Mouse (Mus musculus): ENCODE measurements around the gene Sirt4. TPM values are rescaled to one million over a fixed set of nuclear protein-coding genes. Genes with fewer than 3 reads are reported as not detected.

Sirt4 gene
- polyA plus RNA-seq, 1 experiment = 22.2 TPM

DNA sequence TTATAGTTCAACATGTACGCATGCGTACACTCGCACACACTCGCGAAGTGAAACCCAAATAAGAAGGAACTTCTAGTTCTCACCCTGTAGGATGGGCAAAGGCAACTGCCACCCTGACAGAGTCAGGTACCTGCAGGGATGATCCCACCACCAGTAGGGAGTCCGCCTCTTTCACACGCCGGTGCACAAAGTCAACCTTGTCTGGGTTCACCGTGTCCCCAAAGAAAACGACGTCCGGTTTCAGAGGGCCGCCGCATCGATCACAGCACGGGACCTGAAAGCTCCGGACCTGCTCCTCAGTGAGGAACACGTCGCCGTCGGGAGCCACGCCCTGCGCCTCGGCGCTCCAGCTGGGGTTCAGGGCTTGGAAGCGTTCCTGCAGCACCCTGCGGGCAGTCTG lies 4.4 kb downstream of the Sirt4 start:
- H3K27ac ChIP-seq (ENCODE audit: insufficient read depth, low read length) = peak overlapping the region; percentile 90
- no peaks in the 10 kb centered on the region for H3K4me1 ChIP-seq (ENCODE audit: control insufficient read depth, insufficient read depth, low read length)
- H3K36me3 ChIP-seq (ENCODE audit: control insufficient read depth, insufficient read depth, low read length, poor library complexity, severe bottlenecking) = peaks cover 4% of the 10 kb centered on the region
- H3K9me3 ChIP-seq (replicated peaks; ENCODE audit: control insufficient read depth, insufficient read depth, low read length, poor library complexity, severe bottlenecking) = no peaks in the 10 kb centered on the region
- TF ChIP-seq POLR2A (IDR thresholded peaks at IDR 0.05; ENCODE audit: insufficient read depth, low read length) (no peak), CTCF (IDR thresholded peaks at IDR 0.05; ENCODE audit: low read depth, low read length) (no peak), EP300 (IDR thresholded peaks at IDR 0.05; ENCODE audit: insufficient read depth, low read depth, low read length) (0 out of 2 replicates have a peak, but pooled peaks have one; percentile 5)
- no peaks in the 10 kb centered on the region for H3K27me3 ChIP-seq (ENCODE audit: control insufficient read depth, insufficient read depth, low read length, poor library complexity, severe bottlenecking)
- H3K4me3 ChIP-seq (ENCODE audit: low read depth, low read length) = peak overlapping the region; percentile 54
- H3K9ac ChIP-seq (ENCODE audit: low read depth, poor library complexity, severe bottlenecking) = peak overlapping the region; percentile 56

DNA sequence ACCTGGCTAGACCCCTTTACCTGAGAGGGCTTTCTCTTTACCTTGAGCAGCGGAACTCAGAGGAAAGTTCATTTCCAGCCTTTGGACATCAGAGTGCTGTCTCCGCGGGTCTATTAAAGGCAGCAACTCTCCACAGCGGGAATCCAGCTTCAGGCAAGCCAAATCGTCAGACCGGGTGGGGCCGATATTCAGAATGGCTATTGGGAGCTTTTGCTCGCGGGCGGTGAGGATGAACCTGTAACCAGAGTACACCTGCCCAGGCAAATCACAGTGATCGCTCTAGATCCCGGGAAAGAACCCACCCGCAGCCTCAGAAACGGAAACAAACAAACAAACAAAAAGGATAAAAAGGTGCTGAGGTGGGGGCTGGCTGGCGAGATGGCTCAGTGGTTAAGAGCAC lies 5.0 kb downstream of the Sirt4 start:
- peak overlapping the region; percentile 90 for H3K27ac ChIP-seq (ENCODE audit: insufficient read depth, low read length)
- H3K27me3 ChIP-seq (ENCODE audit: control insufficient read depth, insufficient read depth, low read length, poor library complexity, severe bottlenecking) = no peaks in the 10 kb centered on the region
- peak overlapping the region; percentile 46 for H3K4me3 ChIP-seq (ENCODE audit: low read depth, low read length)

DNA sequence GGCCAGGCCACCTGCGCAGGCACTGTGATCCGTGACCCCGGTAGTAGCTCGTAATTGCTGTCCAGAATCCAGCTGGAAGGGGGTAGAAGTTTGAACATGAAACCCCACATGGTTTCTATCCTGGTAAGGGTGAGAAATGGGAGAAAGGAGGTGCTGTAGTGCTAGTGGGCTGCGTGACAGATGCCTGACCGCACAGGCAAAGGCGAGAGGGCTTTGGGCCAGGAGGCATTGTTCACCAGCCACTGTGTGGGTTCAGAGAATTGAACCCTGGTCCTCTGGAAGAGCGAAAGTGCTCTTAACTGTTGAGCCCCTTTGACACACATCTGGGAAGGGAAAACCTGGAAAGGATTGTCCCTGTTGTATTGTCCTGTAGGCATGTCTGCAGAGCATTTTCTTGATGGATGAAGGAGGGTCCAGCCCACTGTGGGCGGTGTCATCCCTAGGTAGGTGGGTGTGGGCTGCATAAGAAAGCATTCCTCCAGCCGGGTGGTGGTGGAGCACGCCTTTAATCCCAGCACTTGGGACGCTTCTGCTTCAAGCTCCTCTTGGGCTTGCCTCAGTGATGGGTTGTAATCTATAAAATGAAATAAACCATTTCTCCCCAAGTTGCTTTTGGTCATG lies 8.3 kb downstream of the Sirt4 start:
- H3K36me3 ChIP-seq (ENCODE audit: control insufficient read depth, insufficient read depth, low read length, poor library complexity, severe bottlenecking) = peaks cover 4% of the 10 kb centered on the region
- TF ChIP-seq EP300 (IDR thresholded peaks at IDR 0.05; ENCODE audit: insufficient read depth, low read depth, low read length) = peak; percentile 82
- no peak for TF ChIP-seq CTCF (IDR thresholded peaks at IDR 0.05; ENCODE audit: low read depth, low read length)
- TF ChIP-seq POLR2A (IDR thresholded peaks at IDR 0.05; ENCODE audit: insufficient read depth, low read length) = peak; percentile 30
- H3K27ac ChIP-seq (ENCODE audit: insufficient read depth, low read length) = peak overlapping the region; percentile 87
- peak overlapping the region; percentile 70 for H3K4me3 ChIP-seq (ENCODE audit: low read depth, low read length)
- no peaks in the 10 kb centered on the region for H3K9me3 ChIP-seq (replicated peaks; ENCODE audit: control insufficient read depth, insufficient read depth, low read length, poor library complexity, severe bottlenecking)
- H3K4me1 ChIP-seq (ENCODE audit: control insufficient read depth, insufficient read depth, low read length) = no peaks in the 10 kb centered on the region
- no peaks in the 10 kb centered on the region for H3K27me3 ChIP-seq (ENCODE audit: control insufficient read depth, insufficient read depth, low read length, poor library complexity, severe bottlenecking)
- H3K9ac ChIP-seq (ENCODE audit: low read depth, poor library complexity, severe bottlenecking) = peak overlapping the region; percentile 25

More for the DNA sequence above, 5.0 kb downstream of the Sirt4 start:
- no peaks in the 10 kb centered on the region for H3K9me3 ChIP-seq (replicated peaks; ENCODE audit: control insufficient read depth, insufficient read depth, low read length, poor library complexity, severe bottlenecking)
- no peaks in the 10 kb centered on the region for H3K4me1 ChIP-seq (ENCODE audit: control insufficient read depth, insufficient read depth, low read length)
- peak overlapping the region; percentile 56 for H3K9ac ChIP-seq (ENCODE audit: low read depth, poor library complexity, severe bottlenecking)
- H3K36me3 ChIP-seq (ENCODE audit: control insufficient read depth, insufficient read depth, low read length, poor library complexity, severe bottlenecking) = peaks cover 4% of the 10 kb centered on the region
- TF ChIP-seq EP300 (IDR thresholded peaks at IDR 0.05; ENCODE audit: insufficient read depth, low read depth, low read length) = peak; percentile 83; the same call in 1 of the 2 replicates
- no peak for TF ChIP-seq CTCF (IDR thresholded peaks at IDR 0.05; ENCODE audit: low read depth, low read length)
- TF ChIP-seq POLR2A (IDR thresholded peaks at IDR 0.05; ENCODE audit: insufficient read depth, low read length) = no peak

DNA sequence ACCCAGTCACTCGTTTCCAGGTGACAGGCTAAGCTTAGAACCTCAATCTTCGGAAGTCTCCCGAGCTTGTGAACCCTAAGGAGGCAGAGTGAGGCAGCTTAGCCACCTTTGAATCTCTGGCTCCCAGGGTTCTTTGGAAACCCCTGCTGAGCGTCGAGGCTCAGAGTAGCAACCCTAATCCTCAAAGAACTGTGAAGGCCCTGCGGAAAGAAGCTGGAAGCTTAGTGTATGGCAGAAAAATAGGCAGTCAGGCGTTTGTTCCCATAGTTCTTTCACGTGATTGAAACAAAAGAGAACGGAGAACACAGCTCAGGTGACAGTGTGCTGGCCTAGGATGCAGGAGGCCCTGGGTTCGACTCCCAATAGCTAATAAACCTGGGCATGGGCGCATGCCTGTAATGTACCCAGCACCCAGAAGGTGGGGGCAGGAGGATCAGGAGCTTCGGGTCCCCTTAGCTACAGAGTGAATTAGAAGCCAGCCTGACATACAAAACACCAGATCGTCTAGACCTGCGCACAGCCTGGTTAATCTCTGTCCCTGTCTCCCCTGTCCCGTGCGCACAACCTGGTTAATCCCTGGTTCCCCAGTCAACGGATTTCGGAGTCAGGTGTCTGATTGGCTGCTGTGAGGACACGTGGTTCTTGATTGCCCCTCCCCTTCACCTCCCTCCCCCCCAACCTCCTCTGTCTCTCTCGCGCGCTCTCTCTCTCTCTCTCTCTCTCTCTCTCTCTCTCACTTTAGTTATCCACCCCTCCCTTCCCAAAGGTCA lies 9.0 kb downstream of the Sirt4 start:
- no peaks in the 10 kb centered on the region for H3K27me3 ChIP-seq (ENCODE audit: control insufficient read depth, insufficient read depth, low read length, poor library complexity, severe bottlenecking)
- peak overlapping the region; percentile 25 for H3K9ac ChIP-seq (ENCODE audit: low read depth, poor library complexity, severe bottlenecking)
- peak overlapping the region; percentile 87 for H3K27ac ChIP-seq (ENCODE audit: insufficient read depth, low read length)
- no peaks in the 10 kb centered on the region for H3K9me3 ChIP-seq (replicated peaks; ENCODE audit: control insufficient read depth, insufficient read depth, low read length, poor library complexity, severe bottlenecking)
- peak overlapping the region; percentile 70 for H3K4me3 ChIP-seq (ENCODE audit: low read depth, low read length)
- no peaks in the 10 kb centered on the region for H3K4me1 ChIP-seq (ENCODE audit: control insufficient read depth, insufficient read depth, low read length)
- H3K36me3 ChIP-seq (ENCODE audit: control insufficient read depth, insufficient read depth, low read length, poor library complexity, severe bottlenecking) = peaks cover 4% of the 10 kb centered on the region
- TF ChIP-seq POLR2A (IDR thresholded peaks at IDR 0.05; ENCODE audit: insufficient read depth, low read length) (peak; percentile 16), CTCF (IDR thresholded peaks at IDR 0.05; ENCODE audit: low read depth, low read length) (no peak), EP300 (IDR thresholded peaks at IDR 0.05; ENCODE audit: insufficient read depth, low read depth, low read length) (0 out of 2 replicates have a peak, but pooled peaks have one; percentile 46)

DNA sequence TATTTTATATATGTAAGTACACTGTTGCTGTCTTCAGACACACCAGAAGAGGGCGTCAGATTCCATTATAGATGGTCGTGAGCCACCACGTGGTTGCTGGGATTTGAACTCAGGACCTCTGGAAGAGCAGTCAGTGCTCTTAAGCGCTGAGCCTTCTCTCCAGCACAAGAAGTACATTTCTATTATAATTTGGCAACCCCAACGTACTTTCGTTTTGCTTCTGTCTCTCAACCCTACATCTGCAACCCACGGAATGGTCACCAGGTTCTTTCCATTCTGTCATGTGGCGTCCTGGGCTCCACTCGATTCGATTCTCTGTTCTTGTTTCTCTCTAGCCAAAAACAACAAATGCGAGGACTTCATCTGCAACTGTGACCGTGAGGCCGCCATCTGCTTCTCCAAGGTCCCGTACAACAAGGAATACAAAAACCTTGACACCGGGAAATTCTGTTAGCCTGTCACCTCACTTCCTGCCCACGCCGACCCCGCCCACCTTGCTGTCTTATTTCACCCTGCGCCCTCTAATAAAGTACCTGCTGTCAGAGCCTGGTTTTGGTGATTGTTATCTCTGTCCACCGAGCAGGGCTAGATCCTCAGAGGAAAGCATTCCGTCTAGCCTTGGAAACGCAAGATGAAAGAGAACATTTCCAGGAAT lies 10.2 kb downstream of the Sirt4 start:
- H3K9me3 ChIP-seq (replicated peaks; ENCODE audit: control insufficient read depth, insufficient read depth, low read length, poor library complexity, severe bottlenecking) = no peaks in the 10 kb centered on the region
- TF ChIP-seq POLR2A (IDR thresholded peaks at IDR 0.05; ENCODE audit: insufficient read depth, low read length) (no peak), EP300 (IDR thresholded peaks at IDR 0.05; ENCODE audit: insufficient read depth, low read depth, low read length) (no peak), CTCF (IDR thresholded peaks at IDR 0.05; ENCODE audit: low read depth, low read length) (no peak)
- no peaks in the 10 kb centered on the region for H3K4me1 ChIP-seq (ENCODE audit: control insufficient read depth, insufficient read depth, low read length)
- peaks cover 4% of the 10 kb centered on the region for H3K36me3 ChIP-seq (ENCODE audit: control insufficient read depth, insufficient read depth, low read length, poor library complexity, severe bottlenecking)
- H3K4me3 ChIP-seq (ENCODE audit: low read depth, low read length) = 0 out of 2 replicates have a peak overlapping the region, but pooled peaks have one; percentile 8
- no peak overlapping the region for H3K9ac ChIP-seq (ENCODE audit: low read depth, poor library complexity, severe bottlenecking)
- H3K27me3 ChIP-seq (ENCODE audit: control insufficient read depth, insufficient read depth, low read length, poor library complexity, severe bottlenecking) = no peaks in the 10 kb centered on the region
- H3K27ac ChIP-seq (ENCODE audit: insufficient read depth, low read length) = peak overlapping the region; percentile 3; the same call in 1 of the 2 replicates

Measured in ES-Bruce4 (cell line).